Comparison of ENCODE assay signal across 8 mouse cellular contexts in the genomic region with DNA sequence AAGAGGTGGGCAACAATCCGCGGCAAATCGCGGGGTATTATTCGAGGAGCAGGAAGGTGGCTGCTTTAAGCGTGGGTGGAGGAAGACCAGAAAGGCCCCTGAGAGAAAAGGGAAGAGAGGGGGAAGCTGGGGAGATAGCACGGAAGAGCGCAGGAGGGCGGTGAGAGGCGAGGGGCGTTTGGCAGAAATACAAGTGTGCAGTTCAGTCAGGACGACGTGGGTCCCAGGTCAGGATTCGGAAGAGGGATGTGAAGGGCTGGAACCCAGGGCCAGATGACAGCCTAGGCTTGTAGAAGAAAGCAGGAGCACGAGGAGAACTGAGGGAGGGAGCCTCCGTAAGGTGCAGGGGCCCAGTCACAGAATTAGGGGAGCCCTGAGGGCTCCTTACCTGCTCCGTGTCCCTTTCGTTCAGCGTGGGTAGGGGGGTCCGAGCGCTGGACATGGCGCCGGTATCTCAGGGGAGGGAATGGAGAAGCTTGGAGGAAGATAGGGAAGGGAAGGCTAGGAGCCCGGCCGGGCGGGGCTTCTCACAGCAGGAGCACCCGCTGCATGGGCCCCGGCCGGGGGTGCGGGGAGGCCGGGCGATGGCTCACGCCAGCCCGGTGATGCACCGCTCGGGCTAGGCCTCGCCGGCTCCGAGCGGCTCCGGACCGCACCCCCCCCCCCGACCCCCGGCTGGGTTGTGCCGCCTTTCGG. TPM values are rescaled to one million over a fixed set of nuclear protein-coding genes. Genes with fewer than 3 reads are reported as not detected.
DNase-seq lines count a peak whose midpoint lies in the region; ATAC-seq and TF ChIP-seq lines count a peak whose summit lies in the region.

No protein-coding gene starts in this region.

- peak overlapping the region; percentile 91 for H3K27ac ChIP-seq in gastrocnemius, adult 2 months
- peak overlapping the region; percentile 72 for H3K27ac ChIP-seq in spleen, adult 2 months (ENCODE audit: insufficient read depth, low read length)
- peak overlapping the region; percentile 86 for H3K27ac ChIP-seq in heart, embryonic 16.5 days (ENCODE audit: low read length)
- H3K27ac ChIP-seq in liver, embryonic 11.5 days (ENCODE audit: low read depth, low read length): peak overlapping the region; percentile 80
- H3K27ac ChIP-seq in olfactory bulb, adult 2 months (ENCODE audit: insufficient read depth, low read depth, low read length): peak overlapping the region; percentile 19

- H3K36me3 ChIP-seq in spleen, adult 2 months (ENCODE audit: control insufficient read depth, insufficient read depth, low read length): no peaks in the 10 kb centered on the region
- no peaks in the 10 kb centered on the region for H3K36me3 ChIP-seq in heart, embryonic 16.5 days (ENCODE audit: control insufficient read depth, insufficient read depth)
- no peaks in the 10 kb centered on the region for H3K36me3 ChIP-seq in liver, embryonic 11.5 days (ENCODE audit: control insufficient read depth, insufficient read depth, low read length)

- H3K4me3 ChIP-seq in gastrocnemius, adult 2 months: peak overlapping the region; percentile 74
- H3K4me3 ChIP-seq in spleen, adult 2 months (ENCODE audit: extremely low read depth, insufficient read depth, insufficient read length): peak overlapping the region; percentile 67
- H3K4me3 ChIP-seq in heart, embryonic 16.5 days (ENCODE audit: low read length): peak overlapping the region; percentile 97
- peak overlapping the region; percentile 85 for H3K4me3 ChIP-seq in liver, embryonic 11.5 days (ENCODE audit: low read depth, low read length)
- H3K4me3 ChIP-seq in olfactory bulb, adult 2 months (ENCODE audit: insufficient read depth, low read depth, low read length): peak overlapping the region; percentile 84

- DNase-seq in gastrocnemius, adult 2 months: peak; percentile 38
- DNase-seq in gastrocnemius, adult 8-10 months (ENCODE audit: low spot score in 2 of 2): no peak
- DNase-seq in spleen, adult 2 months (ENCODE audit: low read depth in 1 of 2, low spot score in 2 of 2): peak in 1 of 2 experiments; percentile 14
- DNase-seq in spleen, adult 12 weeks (ENCODE audit: low spot score): no peak
- peak; percentile 50 for DNase-seq in liver, embryonic 11.5 days (ENCODE audit: low spot score)
- no peak for DNase-seq in T-cell, adult 2 months (ENCODE audit: low spot score)

- intact Hi-C loops in gastrocnemius, adult 2 months (cut with DNase I): loop anchor here (5.0 kb wide), 2 partner anchors 41 to 76 kb away; partner anchors contain the start of genes 2700081O15Rik and Spindoc

- 1% methylated on average over 43 of the region's 46 CpGs for WGBS in spleen, adult 2 months
- WGBS in heart, embryonic 16.5 days: under 1% methylated on average over 36 of the region's 46 CpGs
- WGBS in liver, embryonic 11.5 days: 2% methylated on average over 38 of the region's 46 CpGs
- WGBS in olfactory bulb, adult 2 months: 1% methylated on average over 45 of the region's 46 CpGs

- H3K4me1 ChIP-seq in spleen, adult 2 months (ENCODE audit: control insufficient read depth, insufficient read depth, insufficient read length): peaks cover 28% of the 10 kb centered on the region; the same call in 1 of the 2 replicates
- H3K4me1 ChIP-seq in heart, embryonic 16.5 days (ENCODE audit: control insufficient read depth, insufficient read depth, low read length): peaks cover 48% of the 10 kb centered on the region
- H3K4me1 ChIP-seq in liver, embryonic 11.5 days (replicated peaks; ENCODE audit: control insufficient read depth, insufficient read depth, low read length): peaks cover 36% of the 10 kb centered on the region
- peaks cover 21% of the 10 kb centered on the region for H3K4me1 ChIP-seq in olfactory bulb, adult 2 months (ENCODE audit: control insufficient read depth, insufficient read depth, low read length)

- H3K4me2 ChIP-seq in heart, embryonic 16.5 days (ENCODE audit: low read depth, low read length): peak overlapping the region; percentile 97
- H3K4me2 ChIP-seq in liver, embryonic 11.5 days: peak overlapping the region; percentile 96

- H3K9me3 ChIP-seq in heart, embryonic 16.5 days (replicated peaks; ENCODE audit: control insufficient read depth, low read length): no peaks in the 10 kb centered on the region
- H3K9me3 ChIP-seq in liver, embryonic 11.5 days (ENCODE audit: control insufficient read depth, low read length): no peaks in the 10 kb centered on the region

- ATAC-seq in heart, embryonic 16.5 days (replicated peaks; ENCODE audit: extremely low read depth, insufficient read depth, low FRiP score): peak; percentile 65
- peak; percentile 69 for ATAC-seq in liver, embryonic 11.5 days (replicated peaks; ENCODE audit: low FRiP score)

- H3K9ac ChIP-seq in heart, embryonic 16.5 days (ENCODE audit: low read length): peak overlapping the region; percentile 97
- peak overlapping the region; percentile 88 for H3K9ac ChIP-seq in liver, embryonic 11.5 days (ENCODE audit: low read depth, low read length)

- no peak for TF ChIP-seq CTCF in gastrocnemius, adult 2 months (IDR thresholded peaks at IDR 0.05)
- TF ChIP-seq CTCF in spleen, adult 2 months (IDR thresholded peaks at IDR 0.05; ENCODE audit: extremely low read depth, insufficient read depth, insufficient read length, insufficient replicate concordance): no peak
- no peak for TF ChIP-seq CTCF in olfactory bulb, adult 2 months (IDR thresholded peaks at IDR 0.05; ENCODE audit: insufficient read depth, low read depth, low read length)

- no peaks in the 10 kb centered on the region for H3K27me3 ChIP-seq in spleen, adult 2 months (ENCODE audit: control insufficient read depth, insufficient read depth, low read length)
- no peaks in the 10 kb centered on the region for H3K27me3 ChIP-seq in heart, embryonic 16.5 days (ENCODE audit: control insufficient read depth, insufficient read depth, low read length)
- no peaks in the 10 kb centered on the region for H3K27me3 ChIP-seq in liver, embryonic 11.5 days (replicated peaks; ENCODE audit: control insufficient read depth, insufficient read depth, low read length)

- no peak for TF ChIP-seq POLR2A in spleen, adult 2 months (IDR thresholded peaks at IDR 0.05; ENCODE audit: low read depth, low read length)
- TF ChIP-seq POLR2A in olfactory bulb, adult 2 months (IDR thresholded peaks at IDR 0.05; ENCODE audit: insufficient read depth, low read depth, low read length): no peak

RNA-seq across cellular contexts. Expression of gene Mark2, which starts 0.7 kb away (rescaled TPM):
- total RNA-seq in gastrocnemius, adult 2 months (2021): 10 to 100 TPM; 36.9 to 37.1 TPM
- 10 to 100 TPM; 31.8 to 40.1 (median 35.2) TPM for total RNA-seq in gastrocnemius, adult 8-10 months (2022)
- polyA plus RNA-seq in spleen, adult 2 months (2012; rRNA removed): 84.8 and 111 TPM in 2 replicates
- 32.4 and 33.0 TPM in 2 replicates for polyA plus RNA-seq in heart, embryonic 16.5 days (2015; fragmentation: Nextera tagmentation; extraction: Ambion mirVana)
- 45.3 and 50.3 TPM in 2 replicates for polyA plus RNA-seq in liver, embryonic 11.5 days (2014; fragmentation: Nextera tagmentation; extraction: Ambion mirVana)
- polyA plus RNA-seq in olfactory bulb, adult 2 months (2012; ENCODE audit: insufficient read depth, insufficient read length, low replicate concordance, missing spikeins): not detected in 2 replicates

RNA-seq across cellular contexts. Expression of gene Spindoc, which starts 41.9 kb away (rescaled TPM):
- 1 to 10 TPM; 8.0 to 10.0 TPM for total RNA-seq in gastrocnemius, adult 2 months (2021)
- total RNA-seq in gastrocnemius, adult 8-10 months (2022): 1 to 10 TPM; 6.8 to 8.6 (median 7.3) TPM
- 10.3 and 12.2 TPM in 2 replicates for polyA plus RNA-seq in spleen, adult 2 months (2012; rRNA removed)
- polyA plus RNA-seq in heart, embryonic 16.5 days (2015; fragmentation: Nextera tagmentation; extraction: Ambion mirVana): 15.0 and 19.0 TPM in 2 replicates
- 16.2 and 16.7 TPM in 2 replicates for polyA plus RNA-seq in liver, embryonic 11.5 days (2014; fragmentation: Nextera tagmentation; extraction: Ambion mirVana)
- not detected in 2 replicates for polyA plus RNA-seq in olfactory bulb, adult 2 months (2012; ENCODE audit: insufficient read depth, insufficient read length, low replicate concordance, missing spikeins)

Comparison
In these comparisons a context has a peak if more than half of its experiments do, and no peak if none do; other contexts are left out.
1. DNase-seq: peak in gastrocnemius, adult 2 months (single experiment) and liver, embryonic 11.5 days (single experiment); none in gastrocnemius, adult 8-10 months (0 of 2), spleen, adult 12 weeks (single experiment) and T-cell, adult 2 months (single experiment).
2. H3K27ac ChIP-seq: peak in every context shown above with its lines; median percentile 91 in gastrocnemius, adult 2 months; 86 in heart, embryonic 16.5 days; 80 in liver, embryonic 11.5 days; 72 in spleen, adult 2 months; 19 in olfactory bulb, adult 2 months.
3. Peak in every context shown above with its lines, with median percentiles within 50 percentile points of each other: H3K4me3 ChIP-seq.